Mouse (Mus musculus) heart, postnatal 0 days (tissue): ENCODE data around the gene Sh3yl1.

Source experiments
- CTCF ChIP-seq: IDR thresholded peaks from 2 replicates; pipeline ENCODE4 v1.5.1; 2016; ENCODE audit warnings: antibody characterized with exemption, control low read depth, low read depth
- EP300 ChIP-seq: IDR thresholded peaks from 2 replicates; pipeline ENCODE4 v1.6.1; 2016; ENCODE audit warnings: antibody characterized with exemption, low read depth

- TF ChIP-seq CTCF (no peak), EP300 (no peak)
Observed at GRCm38 (mm10) chr12:30933299-30933698, 21.8 kb downstream of the Sh3yl1 start.
